12 mouse cellular contexts compared by ENCODE assay signal in the genomic region with DNA sequence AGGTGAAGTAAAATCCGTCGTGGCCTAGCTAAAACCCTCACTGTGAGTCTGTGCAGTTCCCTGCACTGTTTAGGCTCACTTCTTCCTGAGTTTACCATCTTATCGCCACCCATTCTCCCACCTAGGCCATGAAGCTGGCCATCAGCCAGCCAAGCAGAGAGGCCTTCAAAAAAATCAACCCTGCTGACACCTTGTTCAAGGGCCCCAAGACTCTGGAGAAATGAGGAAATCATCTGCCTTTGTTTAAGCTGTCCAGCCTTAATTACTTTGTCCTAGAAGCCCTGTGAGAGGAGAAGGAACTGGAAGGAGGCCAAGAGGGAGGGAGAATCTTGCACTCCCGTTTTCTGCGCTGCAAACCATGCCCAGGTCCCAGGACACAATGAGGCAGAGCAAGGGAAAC. TPM values are rescaled to one million over a fixed set of nuclear protein-coding genes. Genes with fewer than 3 reads are reported as not detected.
DNase-seq lines count a peak whose midpoint lies in the region; TF ChIP-seq lines count a peak whose summit lies in the region.
"Had no signal": no experiment of that assay in that cellular context is flagged by ENCODE, and none has a peak within 500 bp of the region (broad histone marks: within the 10 kb centered on the region; RNA-seq: fewer than 3 reads in every experiment).

No protein-coding gene starts in this region.

- H3K9me3 ChIP-seq in MEL (replicated peaks; ENCODE audit: insufficient read depth, low read length), result no peaks in the 10 kb centered on the region
- H3K9me3 ChIP-seq: hindbrain, embryonic 12.5 days; limb, embryonic 10.5 days had no signal

- WGBS in cerebellum, adult 2 months, result 61% methylated on average over 5 of the region's 5 CpGs

- peaks cover 0 to 17% of the 10 kb centered on the region in 2 experiments; a peak in 2 of 4 replicates for H3K36me3 ChIP-seq in MEL (ENCODE audit: control insufficient read depth in 1 of 2, insufficient read depth in 2 of 2, low read length in 2 of 2)
- H3K36me3 ChIP-seq: hindbrain, embryonic 12.5 days; limb, embryonic 10.5 days had no signal

- H3K4me1 ChIP-seq in cerebellum, adult 2 months (ENCODE audit: control insufficient read depth, insufficient read depth, low read length), result no peaks in the 10 kb centered on the region
- H3K4me1 ChIP-seq in MEL (ENCODE audit: control insufficient read depth in 1 of 2, insufficient read depth in 2 of 2, low read length in 2 of 2), result peaks cover 5 to 20% of the 10 kb centered on the region in 2 experiments

- H3K4me3 ChIP-seq in cerebellum, adult 2 months (replicated peaks; ENCODE audit: insufficient read depth, low read depth, low read length), result no peak overlapping the region
- H3K4me3 ChIP-seq in layer of hippocampus, adult 2 months, result no peak overlapping the region
- H3K4me3 ChIP-seq in MEL (ENCODE audit: control insufficient read depth in 1 of 2, insufficient read depth in 1 of 2, low read depth in 2 of 2, low read length in 2 of 2), result no peak overlapping the region
- H3K4me3 ChIP-seq: hindbrain, embryonic 12.5 days; limb, embryonic 10.5 days had no signal

- TF ChIP-seq POLR2A in cerebellum, adult 2 months (IDR thresholded peaks at IDR 0.05; ENCODE audit: borderline replicate concordance, insufficient read depth, low read length), result no peak
- no peak for TF ChIP-seq POLR2A in MEL (IDR thresholded peaks at IDR 0.05; ENCODE audit: control insufficient read depth in 1 of 2, insufficient read depth in 1 of 2, low read depth in 1 of 2, low read length in 2 of 2, poor library complexity in 1 of 2)

- no peak overlapping the region for H3K9ac ChIP-seq in MEL (ENCODE audit: control insufficient read depth, low read depth, low read length, poor library complexity, severe bottlenecking)
- H3K9ac ChIP-seq: hindbrain, embryonic 12.5 days had no signal

- TF ChIP-seq CTCF in cerebellum, adult 2 months (IDR thresholded peaks at IDR 0.05; ENCODE audit: borderline replicate concordance, insufficient read depth, low read depth, low read length), result no peak
- TF ChIP-seq CTCF in layer of hippocampus, adult 2 months (conservative IDR thresholded peaks at IDR 0.05), result no peak
- TF ChIP-seq CTCF in MEL (IDR thresholded peaks at IDR 0.05 in 2 of 3, conservative IDR thresholded peaks at IDR 0.05 in 1 of 3; ENCODE audit: control insufficient read depth in 1 of 3, insufficient read depth in 1 of 3, low read depth in 2 of 3, low read length in 3 of 3, poor library complexity in 1 of 3, severe bottlenecking in 1 of 3), result no peak

- no peaks in the 10 kb centered on the region for H3K79me2 ChIP-seq in MEL (ENCODE audit: control insufficient read depth, insufficient read depth, low read length, poor library complexity)

- TF ChIP-seq EP300 in MEL (IDR thresholded peaks at IDR 0.05; ENCODE audit: low read depth in 1 of 2, low read length in 2 of 2), result peak in 1 of 2 experiments; percentile 34; a peak in 2 of 4 replicates

- peak; percentile 17 to 21 for DNase-seq in cerebellum, postnatal 10 days
- no peak for DNase-seq in cerebellum, adult 2 months
- no peak for DNase-seq in layer of hippocampus, adult 2 months (ENCODE audit: low spot score in 2 of 2)
- DNase-seq in layer of hippocampus, postnatal 36 days, result no peak
- peak; percentile 83 for DNase-seq in MEL (ENCODE audit: low read depth, low spot score)
- peak; percentile 57 for DNase-seq in lung, postnatal 10 days
- no peak for DNase-seq in kidney, adult 8-10 months
- no peak for DNase-seq in layer of hippocampus, adult 9-11 months
- DNase-seq: cerebellum, adult 11 months; kidney, adult 9 months had no signal

- no peaks in the 10 kb centered on the region for H3K27me3 ChIP-seq in cerebellum, adult 2 months (ENCODE audit: control insufficient read depth, insufficient read depth, low read length)
- no peaks in the 10 kb centered on the region for H3K27me3 ChIP-seq in MEL (ENCODE audit: control insufficient read depth in 1 of 2, insufficient read depth in 2 of 2, low read length in 2 of 2)
- H3K27me3 ChIP-seq: hindbrain, embryonic 12.5 days had no signal

- TF ChIP-seq RAD21 in MEL (IDR thresholded peaks at IDR 0.05; ENCODE audit: low read depth, low read length), result no peak

- H3K27ac ChIP-seq in cerebellum, adult 2 months (ENCODE audit: insufficient read depth, low read length), result no peak overlapping the region
- H3K27ac ChIP-seq in layer of hippocampus, adult 2 months, result peak overlapping the region; percentile 82
- no peak overlapping the region for H3K27ac ChIP-seq in MEL (ENCODE audit: control insufficient read depth, low read depth, low read length)
- H3K27ac ChIP-seq: hindbrain, embryonic 12.5 days; limb, embryonic 10.5 days had no signal

TF ChIP-seq in MEL, 35 proteins besides CTCF, POLR2A, EP300 and RAD21:
- TF ChIP-seq RCOR1 (IDR thresholded peaks at IDR 0.05; ENCODE audit: low read depth, low read length) (peak; percentile 54), GATA1 (IDR thresholded peaks at IDR 0.05; ENCODE audit: low read depth, low read length) (peak; percentile 50), ZNF384 (IDR thresholded peaks at IDR 0.05; ENCODE audit: low read depth, low read length) (peak; percentile 75), NELFE (IDR thresholded peaks at IDR 0.05; ENCODE audit: low read depth, low read length) (no peak), ETS1 (IDR thresholded peaks at IDR 0.05; ENCODE audit: low read depth, low read length) (0 out of 2 replicates have a peak, but pooled peaks have one; percentile 20), MEF2A (IDR thresholded peaks at IDR 0.05; ENCODE audit: extremely low read depth, insufficient replicate concordance, low read depth, low read length, poor library complexity, severe bottlenecking) (no peak), ZKSCAN1 (IDR thresholded peaks at IDR 0.05; ENCODE audit: low read depth, low read length) (0 out of 2 replicates have a peak, but pooled peaks have one; percentile 15), SIN3A (IDR thresholded peaks at IDR 0.05; ENCODE audit: low read length) (peak; percentile 48; the same call in 1 of the 2 replicates), BHLHE40 (IDR thresholded peaks at IDR 0.05; ENCODE audit: borderline replicate concordance, low read depth, low read length) (no peak), TCF12 (IDR thresholded peaks at IDR 0.05; ENCODE audit: low read depth, low read length) (0 out of 2 replicates have a peak, but pooled peaks have one; percentile 14), MAX (IDR thresholded peaks at IDR 0.05; ENCODE audit: low read length) (peak; percentile 35; the same call in 1 of the 2 replicates), MYC (IDR thresholded peaks at IDR 0.05; ENCODE audit: low read depth, low read length) (0 out of 2 replicates have a peak, but pooled peaks have one; percentile 26), ZC3H11A (IDR thresholded peaks at IDR 0.05; ENCODE audit: low read depth, low read length) (no peak)

RNA-seq across cellular contexts. Expression of gene Alg8, which starts 15.2 kb away (rescaled TPM):
- polyA plus RNA-seq in cerebellum, adult 2 months (2012; rRNA removed), result 10.1 and 11.1 TPM in 2 replicates
- total RNA-seq in layer of hippocampus, adult 2 months (2021), result 10 to 100 TPM; 10.1 to 10.2 TPM
- 10 to 100 TPM; 10.6 to 12.0 TPM for total RNA-seq in layer of hippocampus, postnatal 36 days (2021)
- total RNA-seq in MEL (2012; rRNA removed), result 8.9 and 9.1 TPM in 2 replicates
- 10 to 100 TPM in 1 of 2 experiments, not detected in 1; 29.0 TPM for polyA plus RNA-seq in MEL (2012; ENCODE audit: insufficient read depth in 1 of 2, insufficient read length in 2 of 2, low read depth in 1 of 2, low replicate concordance in 2 of 2, missing spikeins in 1 of 2)

RNA-seq across cellular contexts. Expression of gene Kctd21, which starts 24.1 kb away (rescaled TPM):
- polyA plus RNA-seq in cerebellum, adult 2 months (2012; rRNA removed), result 18.4 and 18.9 TPM in 2 replicates
- total RNA-seq in layer of hippocampus, adult 2 months (2021), result 10 to 100 TPM; 13.2 to 14.5 TPM
- 10 to 100 TPM; 13.8 to 15.6 TPM for total RNA-seq in layer of hippocampus, postnatal 36 days (2021)
- total RNA-seq in MEL (2012; rRNA removed), result 0.23 and 0.36 TPM in 2 replicates
- 1 to 10 TPM in 1 of 2 experiments, not detected in 1; 1.2 TPM for polyA plus RNA-seq in MEL (2012; ENCODE audit: insufficient read depth in 1 of 2, insufficient read length in 2 of 2, low read depth in 1 of 2, low replicate concordance in 2 of 2, missing spikeins in 1 of 2)

RNA-seq across cellular contexts. Expression of gene Usp35, which starts 24.4 kb away (rescaled TPM):
- 19.1 and 21.7 TPM in 2 replicates for polyA plus RNA-seq in cerebellum, adult 2 months (2012; rRNA removed)
- total RNA-seq in layer of hippocampus, adult 2 months (2021), result 10 to 100 TPM; 14.3 to 14.6 TPM
- total RNA-seq in layer of hippocampus, postnatal 36 days (2021), result 10 to 100 TPM; 12.9 to 14.1 TPM
- total RNA-seq in MEL (2012; rRNA removed), result 0.49 and 0.58 TPM in 2 replicates
- polyA plus RNA-seq in MEL (2012; ENCODE audit: insufficient read depth in 1 of 2, insufficient read length in 2 of 2, low read depth in 1 of 2, low replicate concordance in 2 of 2, missing spikeins in 1 of 2), result 1 to 10 TPM in 1 of 2 experiments, not detected in 1; 2.2 TPM

RNA-seq across cellular contexts. Expression of gene Ndufc2, which starts 43.5 kb away (rescaled TPM):
- 376 and 378 TPM in 2 replicates for polyA plus RNA-seq in cerebellum, adult 2 months (2012; rRNA removed)
- total RNA-seq in layer of hippocampus, adult 2 months (2021), result 100 to 1,000 TPM; 206 to 221 TPM
- total RNA-seq in layer of hippocampus, postnatal 36 days (2021), result 100 to 1,000 TPM; 221 to 238 TPM
- 250 and 280 TPM in 2 replicates for total RNA-seq in MEL (2012; rRNA removed)
- 100 to 1,000 TPM in 1 of 2 experiments, not detected in 1; 242 TPM for polyA plus RNA-seq in MEL (2012; ENCODE audit: insufficient read depth in 1 of 2, insufficient read length in 2 of 2, low read depth in 1 of 2, low replicate concordance in 2 of 2, missing spikeins in 1 of 2)

Comparison
In these comparisons a context has a peak if more than half of its experiments do, and no peak if none do; other contexts are left out.
1. DNase-seq: peak in cerebellum, postnatal 10 days (2 of 2), MEL (single experiment) and lung, postnatal 10 days (single experiment); none in cerebellum, adult 2 months (0 of 2), layer of hippocampus, adult 2 months (0 of 2), layer of hippocampus, postnatal 36 days (0 of 2), kidney, adult 8-10 months (0 of 2) and layer of hippocampus, adult 9-11 months (single experiment).
2. RNA of gene Kctd21, which starts 24.1 kb away (total RNA-seq): 13.8 to 15.6 TPM in layer of hippocampus, postnatal 36 days and 13.2 to 14.5 TPM in layer of hippocampus, adult 2 months; 0.23 to 0.36 TPM in MEL; every median in the first group is over 10 times any median in the second.